In the genomic region with DNA sequence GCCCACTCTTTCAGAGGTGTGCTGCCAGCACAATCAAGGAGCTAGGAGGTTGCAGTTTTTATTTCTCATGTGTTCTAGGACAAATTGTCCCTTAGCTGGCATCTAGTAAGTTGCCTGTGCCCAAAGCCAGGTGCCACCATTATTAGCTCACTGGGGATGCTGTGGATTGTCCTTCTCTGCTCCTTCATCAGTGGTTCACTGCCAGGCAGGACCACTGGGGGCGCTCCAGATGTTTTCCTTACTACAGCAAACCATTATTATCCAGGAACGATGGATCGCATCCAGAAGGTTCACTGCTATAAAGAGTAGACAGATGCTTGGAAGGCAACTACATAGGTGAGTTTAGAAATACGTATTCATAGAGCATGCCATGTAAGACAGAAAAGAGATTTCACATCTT, we compare ENCODE assay signal across 18 mouse cellular contexts. TPM values are rescaled to one million over a fixed set of nuclear protein-coding genes. Genes with fewer than 3 reads are reported as not detected.
DNase-seq lines count a peak whose midpoint lies in the region; ATAC-seq and TF ChIP-seq lines count a peak whose summit lies in the region.
"Had no signal": no experiment of that assay in that cellular context is flagged by ENCODE, and none has a peak within 500 bp of the region (broad histone marks: within the 10 kb centered on the region; RNA-seq: fewer than 3 reads in every experiment).

No protein-coding gene starts in this region.

- no peaks in the 10 kb centered on the region for H3K36me3 ChIP-seq in kidney, adult 2 months (ENCODE audit: control insufficient read depth, insufficient read depth, low read length)
- H3K36me3 ChIP-seq in kidney, embryonic 14.5 days (ENCODE audit: control insufficient read depth, insufficient read depth, low read length): no peaks in the 10 kb centered on the region
- no peaks in the 10 kb centered on the region for H3K36me3 ChIP-seq in midbrain, embryonic 10.5 days
- no peaks in the 10 kb centered on the region for H3K36me3 ChIP-seq in midbrain, embryonic 15.5 days (replicated peaks)
- H3K36me3 ChIP-seq: limb, embryonic 13.5 days; lung, embryonic 15.5 days; midbrain, embryonic 12.5 days; neural tube, embryonic 15.5 days had no signal

- H3K4me1 ChIP-seq in kidney, adult 2 months (ENCODE audit: control insufficient read depth, insufficient read depth, low read length): no peaks in the 10 kb centered on the region
- H3K4me1 ChIP-seq in kidney, embryonic 14.5 days (ENCODE audit: control insufficient read depth, insufficient read depth, low read length): no peaks in the 10 kb centered on the region
- H3K4me1 ChIP-seq in midbrain, embryonic 10.5 days: peaks cover 9% of the 10 kb centered on the region
- no peaks in the 10 kb centered on the region for H3K4me1 ChIP-seq in midbrain, embryonic 15.5 days
- H3K4me1 ChIP-seq: limb, embryonic 13.5 days; lung, embryonic 15.5 days; midbrain, embryonic 12.5 days; neural tube, embryonic 15.5 days had no signal

- H3K27me3 ChIP-seq in kidney, adult 2 months (replicated peaks; ENCODE audit: control insufficient read depth, insufficient read depth, low read length): no peaks in the 10 kb centered on the region
- H3K27me3 ChIP-seq in kidney, embryonic 14.5 days (ENCODE audit: control insufficient read depth, insufficient read depth, low read length): no peaks in the 10 kb centered on the region
- no peaks in the 10 kb centered on the region for H3K27me3 ChIP-seq in midbrain, embryonic 10.5 days (ENCODE audit: low read depth, poor library complexity, severe bottlenecking)
- no peaks in the 10 kb centered on the region for H3K27me3 ChIP-seq in midbrain, embryonic 15.5 days (replicated peaks)
- H3K27me3 ChIP-seq: limb, embryonic 13.5 days; lung, embryonic 15.5 days; midbrain, embryonic 12.5 days; neural tube, embryonic 15.5 days had no signal

- no peak overlapping the region for H3K4me2 ChIP-seq in kidney, embryonic 14.5 days (replicated peaks; ENCODE audit: low read depth, low read length)
- no peak overlapping the region for H3K4me2 ChIP-seq in midbrain, embryonic 15.5 days
- H3K4me2 ChIP-seq: limb, embryonic 13.5 days; lung, embryonic 15.5 days; midbrain, embryonic 12.5 days; neural tube, embryonic 15.5 days had no signal

- 69% methylated on average over 4 of the region's 4 CpGs for whole genome bisulfite sequencing in kidney, adult 2 months
- WGBS in kidney, embryonic 14.5 days: 70% methylated on average over 4 of the region's 4 CpGs
- WGBS in midbrain, embryonic 10.5 days: 66% methylated on average over 4 of the region's 4 CpGs
- WGBS in midbrain, embryonic 15.5 days: 71% methylated on average over 4 of the region's 4 CpGs

- TF ChIP-seq POLR2A in kidney, adult 2 months (IDR thresholded peaks at IDR 0.05; ENCODE audit: low read depth, low read length): no peak

- no peak for ATAC-seq in kidney, embryonic 14.5 days (ENCODE audit: low FRiP score, low TSS enrichment)
- ATAC-seq in midbrain, embryonic 15.5 days (replicated peaks): no peak
- ATAC-seq: activated CD4-positive, CD25-positive, alpha-beta regulatory T cell, adult 4 months; forebrain, embryonic 16.5 days had no signal

- H3K4me3 ChIP-seq in kidney, adult 2 months (ENCODE audit: insufficient read depth, low read depth, low read length): no peak overlapping the region
- H3K4me3 ChIP-seq in kidney, embryonic 14.5 days (ENCODE audit: low read length): no peak overlapping the region
- H3K4me3 ChIP-seq in midbrain, embryonic 10.5 days: no peak overlapping the region
- H3K4me3 ChIP-seq in midbrain, embryonic 15.5 days: no peak overlapping the region
- H3K4me3 ChIP-seq: limb, embryonic 13.5 days; lung, embryonic 15.5 days; midbrain, embryonic 12.5 days; neural tube, embryonic 15.5 days had no signal

- TF ChIP-seq CTCF in kidney, adult 2 months (conservative IDR thresholded peaks at IDR 0.05; ENCODE audit: insufficient read depth, insufficient read length, low read depth, low read length): peak; percentile 26; the same call in 1 of the 2 replicates

- H3K9ac ChIP-seq in kidney, embryonic 14.5 days (ENCODE audit: low read depth, low read length): no peak overlapping the region
- H3K9ac ChIP-seq in midbrain, embryonic 15.5 days: no peak overlapping the region
- H3K9ac ChIP-seq: limb, embryonic 13.5 days; lung, embryonic 15.5 days; midbrain, embryonic 12.5 days; neural tube, embryonic 15.5 days had no signal

- DNase-seq in embryo, embryonic 11 days: peak; percentile 31
- DNase-seq in embryo, embryonic 10 days (ENCODE audit: low spot score): no peak
- peak; percentile 4 for DNase-seq in kidney, adult 2 months
- peak; percentile 22 for DNase-seq in midbrain, embryonic 10.5 days (ENCODE audit: low spot score)
- DNase-seq in mesoderm, embryonic 11.5 days (ENCODE audit: low read depth, low spot score): peak; percentile 18
- no peak for DNase-seq in thymus, postnatal 0 days (ENCODE audit: low spot score)
- DNase-seq: B cell, adult 2 months; cerebellum, adult 8-10 months; kidney, adult 18-20 months; thymus, adult 18-20 months had no signal

- no peaks in the 10 kb centered on the region for H3K9me3 ChIP-seq in kidney, embryonic 14.5 days (ENCODE audit: control insufficient read depth, low read length)
- H3K9me3 ChIP-seq in midbrain, embryonic 10.5 days (replicated peaks): no peaks in the 10 kb centered on the region
- no peaks in the 10 kb centered on the region for H3K9me3 ChIP-seq in midbrain, embryonic 15.5 days
- H3K9me3 ChIP-seq: lung, embryonic 15.5 days; midbrain, embryonic 12.5 days; neural tube, embryonic 15.5 days had no signal

- H3K27ac ChIP-seq in kidney, adult 2 months (ENCODE audit: insufficient read depth, low read depth, low read length): no peak overlapping the region
- no peak overlapping the region for H3K27ac ChIP-seq in kidney, embryonic 14.5 days (ENCODE audit: low read depth, low read length)
- H3K27ac ChIP-seq in midbrain, embryonic 10.5 days (replicated peaks): no peak overlapping the region
- H3K27ac ChIP-seq in midbrain, embryonic 15.5 days: no peak overlapping the region
- H3K27ac ChIP-seq: limb, embryonic 13.5 days; lung, embryonic 15.5 days; midbrain, embryonic 12.5 days; neural tube, embryonic 15.5 days had no signal

RNA-seq across cellular contexts. Expression of a gene that starts 25.7 kb away (rescaled TPM):
- polyA plus RNA-seq in kidney, adult 2 months (2012; rRNA removed): 0.11 and 0.14 TPM in 2 replicates
- polyA plus RNA-seq in kidney, embryonic 14.5 days (2014; fragmentation: Nextera tagmentation; extraction: Ambion mirVana): 1.1 and 3.2 TPM in 2 replicates
- polyA plus RNA-seq in midbrain, embryonic 10.5 days (2016; fragmentation: Nextera tagmentation; extraction: Ambion mirVana): 9.2 and 13.9 TPM in 2 replicates
- polyA plus RNA-seq in midbrain, embryonic 15.5 days (2015; fragmentation: Nextera tagmentation; extraction: Ambion mirVana): 28.3 and 31.3 TPM in 2 replicates
- 0.07 and 0.12 TPM in 2 replicates for polyA plus RNA-seq in thymus, postnatal 0 days (2015; fragmentation: Nextera tagmentation; extraction: Ambion mirVana)

Comparison
In these comparisons a context has a peak if more than half of its experiments do, and no peak if none do; other contexts are left out.
1. DNase-seq: peak in embryo, embryonic 11 days (single experiment), kidney, adult 2 months (single experiment), midbrain, embryonic 10.5 days (single experiment) and mesoderm, embryonic 11.5 days (single experiment); none in embryo, embryonic 10 days (single experiment) and thymus, postnatal 0 days (single experiment).